Comparison of ENCODE assay signal across 8 mouse cellular contexts in genomic region chr17:33684671-33685231, GRCm38 (mm10). TPM values are rescaled to one million over a fixed set of nuclear protein-coding genes. Genes with fewer than 3 reads are reported as not detected.
DNase-seq lines count a peak whose midpoint lies in the region; ATAC-seq and TF ChIP-seq lines count a peak whose summit lies in the region.

No protein-coding gene starts in this region.

- H3K9ac ChIP-seq in ES-Bruce4 (ENCODE audit: low read depth, poor library complexity, severe bottlenecking) = peak overlapping the region; percentile 89
- H3K9ac ChIP-seq in forebrain, embryonic 12.5 days = peak overlapping the region; percentile 97

- under 1% methylated on average over 44 of the region's 44 CpGs for WGBS in forebrain, embryonic 12.5 days

- H3K4me2 ChIP-seq in forebrain, embryonic 12.5 days = peak overlapping the region; percentile 93

- H3K27me3 ChIP-seq in ES-Bruce4 (ENCODE audit: control insufficient read depth, insufficient read depth, low read length, poor library complexity, severe bottlenecking) = no peaks in the 10 kb centered on the region
- no peaks in the 10 kb centered on the region for H3K27me3 ChIP-seq in forebrain, embryonic 12.5 days

- H3K36me3 ChIP-seq in ES-Bruce4 (ENCODE audit: control insufficient read depth, insufficient read depth, low read length, poor library complexity, severe bottlenecking) = peaks cover 16% of the 10 kb centered on the region
- peaks cover 7% of the 10 kb centered on the region; the same call in 1 of the 2 replicates for H3K36me3 ChIP-seq in forebrain, embryonic 12.5 days (replicated peaks)

- TF ChIP-seq POLR2A in ES-Bruce4 (IDR thresholded peaks at IDR 0.05; ENCODE audit: insufficient read depth, low read length) = no peak

- peak; percentile 85 for ATAC-seq in forebrain, embryonic 12.5 days (ENCODE audit: low FRiP score)
- peak; percentile 47 for ATAC-seq in neutrophil, adult 5-6 weeks (ENCODE audit: extremely low read depth, insufficient number of reproducible peaks, low FRiP score, poor library complexity, severe bottlenecking)

- no peak for TF ChIP-seq EP300 in ES-Bruce4 (IDR thresholded peaks at IDR 0.05; ENCODE audit: insufficient read depth, low read depth, low read length)

- peak overlapping the region; percentile 62 for H3K27ac ChIP-seq in ES-Bruce4 (ENCODE audit: insufficient read depth, low read length)
- peak overlapping the region; percentile 95 for H3K27ac ChIP-seq in forebrain, embryonic 12.5 days

- H3K4me1 ChIP-seq in ES-Bruce4 (ENCODE audit: control insufficient read depth, insufficient read depth, low read length) = no peaks in the 10 kb centered on the region
- peaks cover 33% of the 10 kb centered on the region for H3K4me1 ChIP-seq in forebrain, embryonic 12.5 days

- H3K9me3 ChIP-seq in ES-Bruce4 (replicated peaks; ENCODE audit: control insufficient read depth, insufficient read depth, low read length, poor library complexity, severe bottlenecking) = no peaks in the 10 kb centered on the region
- no peaks in the 10 kb centered on the region for H3K9me3 ChIP-seq in forebrain, embryonic 12.5 days

- peak overlapping the region; percentile 84 for H3K4me3 ChIP-seq in ES-Bruce4 (ENCODE audit: low read depth, low read length)
- H3K4me3 ChIP-seq in forebrain, embryonic 12.5 days (replicated peaks) = peak overlapping the region; percentile 88

- intact Hi-C loops in heart, postnatal 10 days (cut with DNase I) = loop anchor here (2.0 to 10.0 kb wide), 2 partner anchors 34 to 440 kb away; partner anchors contain the start of genes Brd2 and March2

- DNase-seq in brain, embryonic 18.5 days (ENCODE audit: low read depth, low spot score) = peak; percentile 64
- peak; percentile 71 to 74 for DNase-seq in heart, postnatal 10 days
- peak; percentile 76 to 84 for DNase-seq in layer of hippocampus, adult 18-20 months (ENCODE audit: low spot score in 2 of 2)
- DNase-seq in lung, adult 18-20 months = peak; percentile 69 to 70
- peak; percentile 79 for DNase-seq in thymus, postnatal 0 days (ENCODE audit: low spot score)

- TF ChIP-seq CTCF in ES-Bruce4 (IDR thresholded peaks at IDR 0.05; ENCODE audit: low read depth, low read length) = peak; percentile 13

RNA-seq across cellular contexts. Expression of gene Hnrnpm, which starts 1.9 kb away (rescaled TPM):
- 607 and 610 TPM in 2 replicates for polyA plus RNA-seq in ES-Bruce4 (2011; ENCODE audit: insufficient read depth, insufficient read length, low read depth, missing spikeins)
- polyA plus RNA-seq in forebrain, embryonic 12.5 days (2016; fragmentation: Nextera tagmentation; extraction: Ambion mirVana) = 490 and 547 TPM in 2 replicates
- 100 to 1,000 TPM; 127 to 144 TPM for total RNA-seq in heart, postnatal 10 days (2021)
- total RNA-seq in layer of hippocampus, adult 18-20 months (2021) = 100 to 1,000 TPM; 136 to 150 TPM
- 247 and 353 TPM in 2 replicates for total RNA-seq in neutrophil, adult 5-6 weeks (2017)
- polyA plus RNA-seq in thymus, postnatal 0 days (2015; fragmentation: Nextera tagmentation; extraction: Ambion mirVana) = 317 and 345 TPM in 2 replicates

RNA-seq across cellular contexts. Expression of gene March2, which starts 33.7 kb away (rescaled TPM):
- 17.1 and 19.1 TPM in 2 replicates for polyA plus RNA-seq in ES-Bruce4 (2011; ENCODE audit: insufficient read depth, insufficient read length, low read depth, missing spikeins)
- polyA plus RNA-seq in forebrain, embryonic 12.5 days (2016; fragmentation: Nextera tagmentation; extraction: Ambion mirVana) = 42.4 and 48.7 TPM in 2 replicates
- 100 to 1,000 TPM; 120 to 121 TPM for total RNA-seq in heart, postnatal 10 days (2021)
- 10 to 100 TPM; 86.2 to 87.1 TPM for total RNA-seq in layer of hippocampus, adult 18-20 months (2021)
- total RNA-seq in neutrophil, adult 5-6 weeks (2017) = 62.6 and 68.3 TPM in 2 replicates
- 83.3 and 90.7 TPM in 2 replicates for polyA plus RNA-seq in thymus, postnatal 0 days (2015; fragmentation: Nextera tagmentation; extraction: Ambion mirVana)

RNA-seq across cellular contexts. Expression of gene Pram1, which starts 46.9 kb away (rescaled TPM):
- not detected in 2 replicates for polyA plus RNA-seq in ES-Bruce4 (2011; ENCODE audit: insufficient read depth, insufficient read length, low read depth, missing spikeins)
- polyA plus RNA-seq in forebrain, embryonic 12.5 days (2016; fragmentation: Nextera tagmentation; extraction: Ambion mirVana) = 0.72 and 0.95 TPM in 2 replicates
- total RNA-seq in heart, postnatal 10 days (2021) = under 1 TPM in 1 of 2 experiments, not detected in 1; 0.47 TPM
- total RNA-seq in layer of hippocampus, adult 18-20 months (2021) = under 1 TPM in 1 of 2 experiments, not detected in 1; 0.30 TPM
- 64.7 and 68.6 TPM in 2 replicates for total RNA-seq in neutrophil, adult 5-6 weeks (2017)
- polyA plus RNA-seq in thymus, postnatal 0 days (2015; fragmentation: Nextera tagmentation; extraction: Ambion mirVana) = 0.48 and 0.60 TPM in 2 replicates

RNA-seq across cellular contexts. Expression of gene Zfp414, which starts 55.9 kb away (rescaled TPM):
- polyA plus RNA-seq in ES-Bruce4 (2011; ENCODE audit: insufficient read depth, insufficient read length, low read depth, missing spikeins) = 31.9 and 39.5 TPM in 2 replicates
- polyA plus RNA-seq in forebrain, embryonic 12.5 days (2016; fragmentation: Nextera tagmentation; extraction: Ambion mirVana) = 50.6 and 52.7 TPM in 2 replicates
- total RNA-seq in heart, postnatal 10 days (2021) = 10 to 100 TPM; 18.9 to 19.8 TPM
- total RNA-seq in layer of hippocampus, adult 18-20 months (2021) = 10 to 100 TPM; 43.8 to 47.2 TPM
- 35.3 and 40.5 TPM in 2 replicates for total RNA-seq in neutrophil, adult 5-6 weeks (2017)
- 40.3 and 42.6 TPM in 2 replicates for polyA plus RNA-seq in thymus, postnatal 0 days (2015; fragmentation: Nextera tagmentation; extraction: Ambion mirVana)

Comparison
In these comparisons a context has a peak if more than half of its experiments do, and no peak if none do; other contexts are left out.
1. Peak in every context shown above with its lines: DNase-seq, ATAC-seq, H3K4me3 ChIP-seq and H3K27ac ChIP-seq.
2. RNA of gene Pram1, which starts 46.9 kb away (total RNA-seq): 64.7 to 68.6 TPM in neutrophil, adult 5-6 weeks; 0.47 TPM in heart, postnatal 10 days and 0.30 TPM in layer of hippocampus, adult 18-20 months; every median in the first group is over 10 times any median in the second.